Mouse (Mus musculus): ENCODE results near the gene Pip5k1b.

- TF ChIP-seq POLR2A (IDR thresholded peaks at IDR 0.05; ENCODE audit: insufficient read length, low read depth) (no peak), MYOD1 (IDR thresholded peaks at IDR 0.05; ENCODE audit: control insufficient read depth in 1 of 3, insufficient read length in 2 of 3, low read depth in 2 of 3) (no peak), E2F4 (IDR thresholded peaks at IDR 0.05; ENCODE audit: insufficient read depth) (no peak), USF1 (IDR thresholded peaks at IDR 0.05; ENCODE audit: low read depth) (no peak), SRF (IDR thresholded peaks at IDR 0.05; ENCODE audit: control insufficient read depth, insufficient read length, low read depth) (no peak), POLR2AphosphoS2 (IDR thresholded peaks at IDR 0.05; ENCODE audit: insufficient read length, low read depth) (no peak), TCF12 (IDR thresholded peaks at IDR 0.05; ENCODE audit: insufficient read depth, poor library complexity, severe bottlenecking) (no peak), MAX (IDR thresholded peaks at IDR 0.05; ENCODE audit: low read depth) (no peak)
Measured at GRCm38 (mm10) chr19:24259390-24260351, 296.0 kb downstream of the Pip5k1b start.

Data from myocyte (in vitro differentiated cells).